Comparison of ENCODE assay signal across 15 mouse cellular contexts in the genomic region with DNA sequence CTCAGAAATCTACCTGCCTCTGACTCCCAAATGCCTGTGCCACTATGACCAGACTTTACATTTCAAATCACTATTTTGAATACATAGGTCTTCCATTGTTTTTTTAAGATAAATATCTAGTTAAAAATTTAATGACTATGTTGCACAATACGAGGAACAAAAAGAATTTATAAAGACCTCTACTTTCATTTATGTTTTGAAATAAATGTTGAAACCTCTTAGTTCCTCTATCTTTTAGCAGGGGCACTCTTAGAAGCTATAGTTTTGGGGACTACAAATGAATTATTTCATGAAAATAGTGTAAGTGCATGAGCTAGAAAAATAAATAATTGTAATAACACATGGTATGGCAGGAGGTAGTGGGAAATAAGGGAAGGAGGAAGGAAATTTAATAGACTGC.
"Had no signal": no experiment of that assay in that cellular context is flagged by ENCODE, and none has a peak within 500 bp of the region (broad histone marks: within the 10 kb centered on the region; RNA-seq: fewer than 3 reads in every experiment).

No protein-coding gene starts in this region.

- DNase-seq: gastrocnemius, adult 2 months; gastrocnemius, postnatal 10 days; gastrocnemius, postnatal 25 days; heart, adult 2 months; heart, postnatal 14 days; heart, postnatal 36 days; kidney, adult 11 months; kidney, adult 2 months; kidney, adult 9 months; kidney, postnatal 14 days; kidney, postnatal 36 days; layer of hippocampus, adult 9-11 months; liver had no signal

- ATAC-seq: hindbrain, postnatal 0 days; intestine, embryonic 16.5 days had no signal
